Mouse (Mus musculus): ENCODE results near the gene Tet3.

DNA sequence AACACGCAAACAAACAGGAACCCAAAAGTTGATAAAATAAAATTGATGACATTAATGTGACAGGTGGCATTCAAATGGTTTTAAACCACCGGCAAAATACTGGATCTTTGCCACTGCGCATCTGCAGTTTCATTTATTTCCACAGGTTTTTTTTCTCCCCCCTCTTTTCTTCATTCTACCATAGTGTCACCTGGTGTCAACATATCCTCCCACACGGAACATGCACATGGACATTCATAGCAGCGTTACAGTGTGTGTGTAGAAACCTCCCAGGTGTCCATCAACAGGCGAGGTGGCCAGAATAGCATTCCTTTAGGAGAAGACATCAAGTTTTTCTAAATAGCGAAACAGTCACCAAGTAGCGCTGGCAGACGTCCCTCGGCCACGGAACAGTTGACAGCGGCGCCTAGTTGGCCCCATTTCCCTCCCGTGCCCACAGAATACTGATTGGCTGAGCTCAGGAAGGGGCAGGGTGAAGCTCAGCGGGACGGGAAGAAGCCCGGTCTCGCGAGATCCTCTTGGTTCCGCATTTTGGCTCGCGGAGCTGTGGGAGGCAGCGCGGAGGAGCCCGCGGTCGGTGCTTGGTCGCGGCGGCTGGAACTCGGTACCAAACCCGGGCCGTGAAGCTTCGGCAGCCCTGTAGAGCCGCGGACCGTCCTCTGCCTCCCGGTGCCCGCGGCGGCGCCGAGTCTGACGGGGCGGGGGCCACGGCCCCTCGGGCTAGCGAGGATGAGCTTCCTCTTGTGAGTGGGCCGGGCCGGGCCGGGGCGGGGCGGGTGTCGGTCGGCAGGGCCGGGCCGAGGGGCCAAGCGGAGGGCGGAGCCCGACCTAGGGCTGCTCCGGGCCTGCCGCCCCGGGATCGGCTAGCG lies 133.1 kb downstream of the Tet3 start, which contains the start of the genes Mthfd2 and Mob1a:
- TF ChIP-seq EP300 (IDR thresholded peaks at IDR 0.05; ENCODE audit: low read depth) (peak; percentile 84), CTCF (IDR thresholded peaks at IDR 0.05; ENCODE audit: low read depth) (no peak)

Measured in liver, postnatal 0 days (tissue).